Mouse (Mus musculus): ENCODE data around the gene Foxp1. TPM values are rescaled to one million over a fixed set of nuclear protein-coding genes. Genes with fewer than 3 reads are reported as not detected.

The Foxp1 gene
- total and polyA plus RNA-seq, 3 experiments = 57.4 to 88.1 (median 79.8) TPM

- no peak for TF ChIP-seq GATA2 (IDR thresholded peaks at IDR 0.05; ENCODE audit: borderline replicate concordance, low read depth, low read length)
- TF ChIP-seq CTCF (IDR thresholded peaks at IDR 0.05; ENCODE audit: low read depth, low read length) = no peak
- TF ChIP-seq GATA1 (IDR thresholded peaks at IDR 0.05; ENCODE audit: borderline replicate concordance, low read length) = no peak
- TF ChIP-seq POLR2AphosphoS5 (IDR thresholded peaks at IDR 0.05; ENCODE audit: insufficient replicate concordance, low read depth, low read length) = no peak
- TF ChIP-seq TAL1 (conservative IDR thresholded peaks at IDR 0.05; ENCODE audit: low read depth, low read length) = no peak
- DNase-seq (ENCODE audit: low spot score) (no peak), ATAC-seq (ENCODE audit: extremely low read depth, insufficient number of reproducible peaks, low FRiP score, poor library complexity, severe bottlenecking) (no peak)
- Histone ChIP-seq H3K4me1 (ENCODE audit: insufficient read depth, low read depth, low read length) (no peaks in the 10 kb centered on the region), H3K27me3 (ENCODE audit: insufficient read depth, low read length) (no peaks in the 10 kb centered on the region), H3K9me3 (replicated peaks) (no peaks in the 10 kb centered on the region), H3K36me3 (replicated peaks) (peaks cover 51% of the 10 kb centered on the region), H3K4me3 (ENCODE audit: low read depth, low read length) (no peak overlapping the region)
Observed at GRCm38 (mm10) chr6:99394801-99395200, 127.7 kb downstream of the Foxp1 start.

- DNase-seq (ENCODE audit: low spot score) (no peak), ATAC-seq (ENCODE audit: extremely low read depth, insufficient number of reproducible peaks, low FRiP score, poor library complexity, severe bottlenecking) (no peak)
- Histone ChIP-seq H3K4me1 (ENCODE audit: insufficient read depth, low read depth, low read length) (peaks cover 15% of the 10 kb centered on the region), H3K4me3 (ENCODE audit: low read depth, low read length) (no peak overlapping the region), H3K9me3 (replicated peaks) (no peaks in the 10 kb centered on the region), H3K36me3 (replicated peaks) (peaks cover 40% of the 10 kb centered on the region), H3K27me3 (ENCODE audit: insufficient read depth, low read length) (no peaks in the 10 kb centered on the region)
- no peak for TF ChIP-seq TAL1 (conservative IDR thresholded peaks at IDR 0.05; ENCODE audit: low read depth, low read length)
Observed at GRCm38 (mm10) chr6:99392484-99392883, 130.0 kb downstream of the Foxp1 start.

GRCm38 (mm10) chr6:99388741-99389675 lies 133.5 kb downstream of the Foxp1 start:
- Histone ChIP-seq H3K4me1 (ENCODE audit: insufficient read depth, low read depth, low read length) (peaks cover 15% of the 10 kb centered on the region), H3K27me3 (ENCODE audit: insufficient read depth, low read length) (no peaks in the 10 kb centered on the region), H3K4me3 (ENCODE audit: low read depth, low read length) (no peak overlapping the region), H3K9me3 (replicated peaks) (no peaks in the 10 kb centered on the region), H3K36me3 (replicated peaks) (peaks cover 52% of the 10 kb centered on the region)
- DNase-seq (ENCODE audit: low spot score) (peak; percentile 47), ATAC-seq (ENCODE audit: extremely low read depth, insufficient number of reproducible peaks, low FRiP score, poor library complexity, severe bottlenecking) (peak; percentile 95)
- TF ChIP-seq CTCF (IDR thresholded peaks at IDR 0.05; ENCODE audit: low read depth, low read length) = no peak
- no peak for TF ChIP-seq GATA1 (IDR thresholded peaks at IDR 0.05; ENCODE audit: borderline replicate concordance, low read length)
- TF ChIP-seq POLR2AphosphoS5 (IDR thresholded peaks at IDR 0.05; ENCODE audit: insufficient replicate concordance, low read depth, low read length) = no peak
- no peak for TF ChIP-seq TAL1 (conservative IDR thresholded peaks at IDR 0.05; ENCODE audit: low read depth, low read length)
- TF ChIP-seq GATA2 (IDR thresholded peaks at IDR 0.05; ENCODE audit: borderline replicate concordance, low read depth, low read length) = no peak

GRCm38 (mm10) chr6:99388023-99388422 lies 134.5 kb downstream of the Foxp1 start:
- no peak for DNase-seq (ENCODE audit: low spot score)
- Histone ChIP-seq H3K27me3 (ENCODE audit: insufficient read depth, low read length) (no peaks in the 10 kb centered on the region), H3K36me3 (replicated peaks) (peaks cover 55% of the 10 kb centered on the region), H3K4me3 (ENCODE audit: low read depth, low read length) (no peak overlapping the region), H3K9me3 (replicated peaks) (no peaks in the 10 kb centered on the region), H3K4me1 (ENCODE audit: insufficient read depth, low read depth, low read length) (peaks cover 15% of the 10 kb centered on the region)
- ATAC-seq (ENCODE audit: extremely low read depth, insufficient number of reproducible peaks, low FRiP score, poor library complexity, severe bottlenecking) = no peak
- TF ChIP-seq GATA2 (IDR thresholded peaks at IDR 0.05; ENCODE audit: borderline replicate concordance, low read depth, low read length) = no peak
- TF ChIP-seq POLR2AphosphoS5 (IDR thresholded peaks at IDR 0.05; ENCODE audit: insufficient replicate concordance, low read depth, low read length) = no peak
- TF ChIP-seq CTCF (IDR thresholded peaks at IDR 0.05; ENCODE audit: low read depth, low read length) = no peak
- TF ChIP-seq GATA1 (IDR thresholded peaks at IDR 0.05; ENCODE audit: borderline replicate concordance, low read length) = no peak
- TF ChIP-seq TAL1 (conservative IDR thresholded peaks at IDR 0.05; ENCODE audit: low read depth, low read length) = no peak

GRCm38 (mm10) chr6:99385059-99385604 lies 137.4 kb downstream of the Foxp1 start:
- H3K4me1 ChIP-seq (ENCODE audit: insufficient read depth, low read depth, low read length) = peaks cover 15% of the 10 kb centered on the region
- no peaks in the 10 kb centered on the region for H3K27me3 ChIP-seq (ENCODE audit: insufficient read depth, low read length)
- no peaks in the 10 kb centered on the region for H3K9me3 ChIP-seq (replicated peaks)
- ATAC-seq (ENCODE audit: extremely low read depth, insufficient number of reproducible peaks, low FRiP score, poor library complexity, severe bottlenecking) (no peak), DNase-seq (ENCODE audit: low spot score) (no peak)
- H3K4me3 ChIP-seq (ENCODE audit: low read depth, low read length) = no peak overlapping the region
- peaks cover 55% of the 10 kb centered on the region for H3K36me3 ChIP-seq (replicated peaks)
- TF ChIP-seq CTCF (IDR thresholded peaks at IDR 0.05; ENCODE audit: low read depth, low read length) = no peak
- no peak for TF ChIP-seq GATA1 (IDR thresholded peaks at IDR 0.05; ENCODE audit: borderline replicate concordance, low read length)
- TF ChIP-seq GATA2 (IDR thresholded peaks at IDR 0.05; ENCODE audit: borderline replicate concordance, low read depth, low read length) = no peak
- TF ChIP-seq POLR2AphosphoS5 (IDR thresholded peaks at IDR 0.05; ENCODE audit: insufficient replicate concordance, low read depth, low read length) = no peak
- TF ChIP-seq TAL1 (conservative IDR thresholded peaks at IDR 0.05; ENCODE audit: low read depth, low read length) = no peak

GRCm38 (mm10) chr6:99383846-99384472 lies 138.6 kb downstream of the Foxp1 start:
- H3K4me1 ChIP-seq (ENCODE audit: insufficient read depth, low read depth, low read length) = peaks cover 12% of the 10 kb centered on the region
- H3K9me3 ChIP-seq (replicated peaks) = no peaks in the 10 kb centered on the region
- ATAC-seq (ENCODE audit: extremely low read depth, insufficient number of reproducible peaks, low FRiP score, poor library complexity, severe bottlenecking) (no peak), DNase-seq (ENCODE audit: low spot score) (no peak)
- TF ChIP-seq CTCF (IDR thresholded peaks at IDR 0.05; ENCODE audit: low read depth, low read length) = no peak
- no peaks in the 10 kb centered on the region for H3K27me3 ChIP-seq (ENCODE audit: insufficient read depth, low read length)
- peaks cover 47% of the 10 kb centered on the region for H3K36me3 ChIP-seq (replicated peaks)
- no peak overlapping the region for H3K4me3 ChIP-seq (ENCODE audit: low read depth, low read length)

Measured in G1E (cell line).